Mouse (Mus musculus) brain, embryonic 14.5 days (tissue): Measurements from ENCODE around the gene Rflnb. TPM values are rescaled to one million over a fixed set of nuclear protein-coding genes. Genes with fewer than 3 reads are reported as not detected.
A peak's percentile ranks its signal among the peaks of the same experiment; 100 is the strongest.

Experiments
- DNase-seq: peaks from one replicate; pipeline ENCODE4 v3.0.0-alpha.2; 2011; ENCODE audit warnings: low read depth
- CTCF ChIP-seq: fragments of 200-500 bp; IDR thresholded peaks from 2 replicates; pipeline ENCODE4 v1.5.1; 2012; ENCODE audit warnings: inconsistent platforms, mild to moderate bottlenecking, moderate library complexity, borderline replicate concordance; ENCODE audit not compliant: insufficient read depth, insufficient read length; ENCODE audit errors: extremely low read depth
- POLR2A ChIP-seq: fragments of 200-500 bp; IDR thresholded peaks from 2 replicates; pipeline ENCODE4 v1.6.1; 2012; ENCODE audit warnings: mild to moderate bottlenecking, inconsistent platforms, borderline replicate concordance; ENCODE audit not compliant: poor library complexity, insufficient read depth, insufficient read length, severe bottlenecking; ENCODE audit errors: extremely low read depth
- polyA plus RNA-seq: library from polyadenylated mRNA; depleted of rRNA; stranded (reverse); fragments of >200 nt; gene quantifications from 2 replicates; pipeline ENCODE4 v1.2.3, GENCODE M21; 2012; rRNA removed

Gene Rflnb
- polyA plus RNA-seq, 1 experiment: 6.0 TPM

DNA sequence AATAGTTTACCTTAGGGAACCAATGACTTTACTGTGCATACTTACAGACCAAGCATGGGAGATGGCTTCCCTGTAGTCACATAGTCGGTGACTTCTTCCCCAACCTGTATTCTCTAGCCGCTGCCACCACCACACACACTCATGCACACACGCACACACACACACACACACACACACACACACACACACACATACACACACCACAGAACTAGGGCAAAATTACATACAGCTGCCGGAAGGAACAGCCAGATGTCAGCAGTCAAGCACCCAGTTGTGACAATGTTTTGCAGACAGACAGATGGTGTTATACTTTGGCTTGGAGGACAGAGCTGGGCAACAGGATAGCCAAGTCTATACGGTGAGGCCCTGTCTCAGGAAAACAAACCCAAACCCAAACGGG lies 49.5 kb downstream of the Rflnb start:
- TF ChIP-seq CTCF: no peak
- TF ChIP-seq POLR2A: no peak
- DNase-seq: no peak

DNA sequence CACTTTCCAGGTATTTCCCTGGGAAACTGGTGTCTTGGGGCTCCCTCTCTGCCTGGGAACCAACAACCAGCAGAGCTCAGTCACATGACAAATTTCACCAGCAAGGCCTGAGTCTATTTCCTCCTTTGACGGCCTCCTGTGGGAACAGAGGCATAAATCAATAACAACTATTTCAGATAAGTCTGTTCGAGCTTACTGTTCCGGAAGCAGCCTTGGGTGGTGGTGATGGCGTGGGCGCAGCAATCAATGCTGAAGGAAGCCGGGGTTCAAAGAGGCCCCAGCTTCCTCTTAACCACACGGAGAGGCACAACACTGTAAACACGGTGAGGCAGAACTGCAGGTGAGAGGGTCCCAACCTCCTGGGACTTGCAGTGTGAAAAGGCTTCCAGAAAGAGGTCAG lies 50.8 kb downstream of the Rflnb start:
- TF ChIP-seq CTCF: no peak
- TF ChIP-seq POLR2A: no peak
- DNase-seq: no peak

DNA sequence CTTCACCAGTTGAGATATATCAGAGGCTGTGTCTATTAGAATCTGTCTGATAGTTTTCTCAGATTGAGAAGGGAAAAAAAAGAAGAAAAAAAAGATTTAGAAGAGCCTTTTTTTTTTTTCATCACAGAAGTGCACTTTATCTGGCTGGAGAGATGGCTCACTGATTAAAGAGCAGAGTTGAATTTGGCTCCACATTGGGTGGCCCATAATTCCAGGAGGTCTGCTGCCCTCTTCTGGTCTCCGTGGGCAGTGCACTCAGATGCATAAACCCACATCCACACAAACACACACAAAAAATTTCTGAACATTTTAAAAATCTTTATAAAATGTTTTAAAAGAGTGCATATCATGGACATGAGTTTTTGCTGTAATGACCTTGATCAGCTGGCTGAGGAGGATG lies 53.6 kb downstream of the Rflnb start:
- peak; percentile 50; the same call in 1 of the 2 replicates for TF ChIP-seq CTCF
- TF ChIP-seq POLR2A: no peak

DNA sequence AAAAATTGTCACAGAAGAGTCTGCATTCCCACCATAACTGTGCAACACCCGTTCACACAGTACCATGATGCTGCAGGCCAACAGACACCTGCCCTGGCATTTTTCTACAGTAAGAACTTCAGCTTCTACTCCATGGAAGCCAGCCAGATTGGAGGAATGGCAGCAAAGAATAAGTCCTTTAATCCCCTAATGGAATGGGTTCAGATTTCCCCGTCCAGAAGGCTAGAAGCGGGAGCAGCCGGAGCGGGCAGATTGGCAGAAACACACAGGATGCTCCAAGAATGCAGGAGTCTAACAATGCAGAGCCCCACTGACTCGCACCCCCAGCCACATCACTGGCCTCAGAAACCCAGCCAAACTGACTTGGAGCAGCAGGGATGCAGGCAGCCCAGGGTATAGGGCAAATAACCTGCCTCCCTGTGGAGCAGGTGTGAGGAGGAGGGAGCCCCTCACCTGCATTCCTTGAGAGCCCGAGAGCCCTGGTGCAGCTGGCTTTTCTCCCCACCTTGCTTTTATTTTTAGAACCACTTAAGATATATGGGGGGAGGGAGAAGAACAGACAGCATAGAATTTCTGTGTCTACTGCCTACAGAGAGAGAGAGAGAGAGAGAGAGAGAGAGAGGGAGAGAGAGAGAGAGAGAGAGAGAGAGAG lies 54.5 kb downstream of the Rflnb start:
- peak; percentile 72 for DNase-seq

More for the DNA sequence above, 53.6 kb downstream of the Rflnb start:
- no peak for DNase-seq

DNA sequence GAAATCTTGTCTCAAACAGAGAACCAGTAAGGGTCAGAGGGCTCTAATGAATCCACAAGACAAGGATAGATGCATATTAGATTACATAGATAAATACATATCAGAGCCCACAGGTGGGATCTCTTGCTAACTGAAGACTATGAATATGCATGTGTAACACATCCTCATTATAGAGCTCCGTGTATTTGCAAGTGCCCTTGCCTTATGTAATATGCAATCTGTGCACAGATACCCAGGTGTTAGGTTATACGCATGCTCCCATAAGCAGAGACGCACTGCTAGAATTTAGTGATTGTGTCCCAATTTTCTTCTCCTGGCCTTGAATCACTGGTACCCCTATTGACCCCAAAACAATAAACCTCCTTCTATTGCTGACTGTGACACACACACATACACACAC lies 55.4 kb downstream of the Rflnb start:
- no peak for TF ChIP-seq POLR2A
- TF ChIP-seq CTCF: no peak
- no peak for DNase-seq

More for the DNA sequence above, 54.5 kb downstream of the Rflnb start:
- TF ChIP-seq CTCF (no peak), POLR2A (no peak)

DNA sequence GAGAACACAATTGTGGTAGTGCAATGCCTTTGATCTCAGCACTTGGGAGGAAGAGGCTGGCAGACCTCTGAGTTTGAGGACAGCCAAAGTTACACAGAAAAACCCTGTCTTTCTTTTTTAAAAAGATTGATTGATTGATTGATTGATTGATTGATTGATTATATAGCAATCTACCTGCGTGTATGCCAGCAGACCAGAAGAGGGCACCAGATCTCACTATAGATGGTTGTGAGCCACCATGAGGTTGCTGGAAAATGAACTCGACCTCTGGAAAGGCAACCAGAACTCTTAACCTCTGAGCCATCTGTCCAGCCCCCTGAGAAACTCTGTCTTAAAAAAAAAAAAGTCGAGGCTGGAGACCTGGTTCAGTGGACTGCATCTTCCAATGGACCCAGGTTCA lies 57.0 kb downstream of the Rflnb start:
- no peak for DNase-seq
- TF ChIP-seq POLR2A: no peak
- 0 out of 2 replicates have a peak, but pooled peaks have one; percentile 3 for TF ChIP-seq CTCF

Other genes starting within 250 kb of the Rflnb start
- 4.9 and 9.3 TPM in 2 replicates for gene Doc2b, start 231.7 kb downstream of the Rflnb start, polyA plus RNA-seq
- gene Rph3al, start 89.4 kb downstream of the Rflnb start, polyA plus RNA-seq: 1.7 and 3.1 TPM in 2 replicates
- gene 1700016K19Rik, start 27.9 kb downstream of the Rflnb start, polyA plus RNA-seq: 3.3 and 3.7 TPM in 2 replicates
- 49.1 and 55.8 TPM in 2 replicates for gene Vps53, start 151.9 kb upstream of the Rflnb start, polyA plus RNA-seq
- 32.1 and 33.4 TPM in 2 replicates for gene Fam57a, start 151.9 kb upstream of the Rflnb start, polyA plus RNA-seq
- gene Dbil5, start 189.8 kb upstream of the Rflnb start, polyA plus RNA-seq: 0.24 and 0.75 TPM in 2 replicates
- gene Gemin4, start 189.9 kb upstream of the Rflnb start, polyA plus RNA-seq: 12.0 and 12.5 TPM in 2 replicates
- gene Mrm3, start 215.9 kb upstream of the Rflnb start, polyA plus RNA-seq: 11.6 and 12.9 TPM in 2 replicates
- gene Glod4, start 215.9 kb upstream of the Rflnb start, polyA plus RNA-seq: 31.5 and 41.0 TPM in 2 replicates